Comparison of ENCODE assay signal across 9 mouse cellular contexts in genomic region chr9:50725921-50726590, GRCm38 (mm10). TPM values are rescaled to one million over a fixed set of nuclear protein-coding genes. Genes with fewer than 3 reads are reported as not detected.
DNase-seq lines count a peak whose midpoint lies in the region; ATAC-seq lines count a peak whose summit lies in the region.
"Had no signal": no experiment of that assay in that cellular context is flagged by ENCODE, and none has a peak within 500 bp of the region (broad histone marks: within the 10 kb centered on the region; RNA-seq: fewer than 3 reads in every experiment).

No protein-coding gene starts in this region.

- DNase-seq in kidney, adult 11 months: peak; percentile 27
- no peak for DNase-seq in kidney, postnatal 14 days
- DNase-seq in embryonic facial prominence, embryonic 10.5 days (ENCODE audit: low spot score): peak; percentile 73
- DNase-seq in neural tube, embryonic 10.5 days (ENCODE audit: extremely low spot score, low spot score): peak; percentile 38
- DNase-seq in right cerebral cortex, adult 18-20 months: no peak
- DNase-seq in left cerebral cortex, postnatal 36 days (ENCODE audit: low spot score in 2 of 2): no peak

- peak overlapping the region; percentile 81 for H3K4me3 ChIP-seq in embryonic facial prominence, embryonic 10.5 days
- H3K4me3 ChIP-seq in hindbrain, embryonic 12.5 days: peak overlapping the region; percentile 53
- H3K4me3 ChIP-seq: liver, embryonic 15.5 days had no signal

- intact Hi-C loops in left cerebral cortex, postnatal 36 days (cut with DNase I): loop anchor here (5.0 kb wide), 1 partner anchor 41 kb away; the partner anchor contains the start of gene Fdxacb1

- no peaks in the 10 kb centered on the region for H3K9me3 ChIP-seq in embryonic facial prominence, embryonic 10.5 days
- H3K9me3 ChIP-seq in hindbrain, embryonic 12.5 days (replicated peaks): no peaks in the 10 kb centered on the region
- H3K9me3 ChIP-seq: liver, embryonic 15.5 days had no signal

- peaks cover 9% of the 10 kb centered on the region; the same call in 1 of the 2 replicates for H3K27me3 ChIP-seq in embryonic facial prominence, embryonic 10.5 days (replicated peaks; ENCODE audit: low read depth, poor library complexity, severe bottlenecking)
- H3K27me3 ChIP-seq in hindbrain, embryonic 12.5 days: no peaks in the 10 kb centered on the region

- peaks cover 16% of the 10 kb centered on the region for H3K36me3 ChIP-seq in embryonic facial prominence, embryonic 10.5 days (replicated peaks)
- no peaks in the 10 kb centered on the region for H3K36me3 ChIP-seq in hindbrain, embryonic 12.5 days
- H3K36me3 ChIP-seq: liver, embryonic 15.5 days had no signal

- H3K9ac ChIP-seq in hindbrain, embryonic 12.5 days: peak overlapping the region; percentile 82; the same call in 1 of the 2 replicates
- H3K9ac ChIP-seq: liver, embryonic 15.5 days had no signal

- WGBS in embryonic facial prominence, embryonic 10.5 days: 23% methylated on average over 8 of the region's 8 CpGs
- WGBS in hindbrain, embryonic 12.5 days: 28% methylated on average over 8 of the region's 8 CpGs

- peaks cover 75% of the 10 kb centered on the region for H3K4me1 ChIP-seq in embryonic facial prominence, embryonic 10.5 days
- H3K4me1 ChIP-seq in hindbrain, embryonic 12.5 days: peaks cover 58% of the 10 kb centered on the region

- peak overlapping the region; percentile 82 for H3K4me2 ChIP-seq in hindbrain, embryonic 12.5 days (replicated peaks)
- H3K4me2 ChIP-seq: liver, embryonic 15.5 days had no signal

- ATAC-seq in hindbrain, embryonic 12.5 days (ENCODE audit: low FRiP score): no peak
- ATAC-seq in activated CD4-positive, CD25-positive, alpha-beta regulatory T cell, adult 4 months: no peak

- H3K27ac ChIP-seq in embryonic facial prominence, embryonic 10.5 days (replicated peaks): peak overlapping the region; percentile 96
- H3K27ac ChIP-seq in hindbrain, embryonic 12.5 days: peak overlapping the region; percentile 86
- H3K27ac ChIP-seq: liver, embryonic 15.5 days had no signal

RNA-seq across cellular contexts. Expression of gene Dixdc1, which starts 13.3 kb away (rescaled TPM):
- polyA plus RNA-seq in embryonic facial prominence, embryonic 10.5 days (2016; fragmentation: Nextera tagmentation; extraction: Ambion mirVana): 31.6 and 32.6 TPM in 2 replicates
- 33.7 and 35.2 TPM in 2 replicates for polyA plus RNA-seq in hindbrain, embryonic 12.5 days (2016; fragmentation: Nextera tagmentation; extraction: Ambion mirVana)
- total RNA-seq in left cerebral cortex, postnatal 36 days (2021): 10 to 100 TPM; 79.6 to 82.8 TPM
- under 1 TPM in 1 of 2 experiments, not detected in 1; 0.60 TPM for polyA plus RNA-seq in activated CD4-positive, CD25-positive, alpha-beta regulatory T cell, adult 4 months (2017; shearing (Covaris generic))

RNA-seq across cellular contexts. Expression of gene 2310030G06Rik, which starts 20.3 kb away (rescaled TPM):
- 3.8 and 4.1 TPM in 2 replicates for polyA plus RNA-seq in embryonic facial prominence, embryonic 10.5 days (2016; fragmentation: Nextera tagmentation; extraction: Ambion mirVana)
- 2.5 TPM in 2 replicates for polyA plus RNA-seq in hindbrain, embryonic 12.5 days (2016; fragmentation: Nextera tagmentation; extraction: Ambion mirVana)
- 1 to 10 TPM; 2.4 to 3.2 TPM for total RNA-seq in left cerebral cortex, postnatal 36 days (2021)
- polyA plus RNA-seq in activated CD4-positive, CD25-positive, alpha-beta regulatory T cell, adult 4 months (2017; shearing (Covaris generic)): not detected

RNA-seq across cellular contexts. Expression of gene Cryab, which starts 25.1 kb away (rescaled TPM):
- 12.3 and 12.9 TPM in 2 replicates for polyA plus RNA-seq in embryonic facial prominence, embryonic 10.5 days (2016; fragmentation: Nextera tagmentation; extraction: Ambion mirVana)
- 11.9 and 20.7 TPM in 2 replicates for polyA plus RNA-seq in hindbrain, embryonic 12.5 days (2016; fragmentation: Nextera tagmentation; extraction: Ambion mirVana)
- total RNA-seq in left cerebral cortex, postnatal 36 days (2021): 100 to 1,000 TPM; 151 to 182 TPM
- 1 to 10 TPM; 3.7 to 4.5 TPM for polyA plus RNA-seq in activated CD4-positive, CD25-positive, alpha-beta regulatory T cell, adult 4 months (2017; shearing (Covaris generic))

RNA-seq across cellular contexts. Expression of gene Hspb2, which starts 26.1 kb away (rescaled TPM):
- polyA plus RNA-seq in embryonic facial prominence, embryonic 10.5 days (2016; fragmentation: Nextera tagmentation; extraction: Ambion mirVana): 2.8 and 3.7 TPM in 2 replicates
- polyA plus RNA-seq in hindbrain, embryonic 12.5 days (2016; fragmentation: Nextera tagmentation; extraction: Ambion mirVana): 1.7 and 6.9 TPM in 2 replicates
- 1 to 10 TPM; 1.2 to 2.4 TPM for total RNA-seq in left cerebral cortex, postnatal 36 days (2021)
- polyA plus RNA-seq in activated CD4-positive, CD25-positive, alpha-beta regulatory T cell, adult 4 months (2017; shearing (Covaris generic)): 1 to 10 TPM in 1 of 2 experiments, not detected in 1; 1.3 TPM

RNA-seq across cellular contexts. Expression of gene Fdxacb1, which starts 42.0 kb away (rescaled TPM):
- 13.2 and 13.4 TPM in 2 replicates for polyA plus RNA-seq in embryonic facial prominence, embryonic 10.5 days (2016; fragmentation: Nextera tagmentation; extraction: Ambion mirVana)
- 11.6 and 12.5 TPM in 2 replicates for polyA plus RNA-seq in hindbrain, embryonic 12.5 days (2016; fragmentation: Nextera tagmentation; extraction: Ambion mirVana)
- 1 to 10 TPM; 4.4 to 6.0 TPM for total RNA-seq in left cerebral cortex, postnatal 36 days (2021)
- 1 to 10 TPM; 6.5 to 7.5 TPM for polyA plus RNA-seq in activated CD4-positive, CD25-positive, alpha-beta regulatory T cell, adult 4 months (2017; shearing (Covaris generic))

Comparison
In these comparisons a context has a peak if more than half of its experiments do, and no peak if none do; other contexts are left out.
1. DNase-seq: peak in kidney, adult 11 months (single experiment), embryonic facial prominence, embryonic 10.5 days (single experiment) and neural tube, embryonic 10.5 days (single experiment); none in kidney, postnatal 14 days (single experiment), right cerebral cortex, adult 18-20 months (single experiment) and left cerebral cortex, postnatal 36 days (0 of 2).
2. RNA of gene Dixdc1, which starts 13.3 kb away (polyA plus RNA-seq): 33.7 to 35.2 TPM in hindbrain, embryonic 12.5 days and 31.6 to 32.6 TPM in embryonic facial prominence, embryonic 10.5 days; 0.60 TPM in activated CD4-positive, CD25-positive, alpha-beta regulatory T cell, adult 4 months; every median in the first group is over 10 times any median in the second.